Mouse (Mus musculus): ENCODE measurements around the gene Hras. TPM values are rescaled to one million over a fixed set of nuclear protein-coding genes. Genes with fewer than 3 reads are reported as not detected.

Gene Hras
- total and polyA plus RNA-seq, 3 experiments: 149 to 183 TPM; not detected in 1

DNA sequence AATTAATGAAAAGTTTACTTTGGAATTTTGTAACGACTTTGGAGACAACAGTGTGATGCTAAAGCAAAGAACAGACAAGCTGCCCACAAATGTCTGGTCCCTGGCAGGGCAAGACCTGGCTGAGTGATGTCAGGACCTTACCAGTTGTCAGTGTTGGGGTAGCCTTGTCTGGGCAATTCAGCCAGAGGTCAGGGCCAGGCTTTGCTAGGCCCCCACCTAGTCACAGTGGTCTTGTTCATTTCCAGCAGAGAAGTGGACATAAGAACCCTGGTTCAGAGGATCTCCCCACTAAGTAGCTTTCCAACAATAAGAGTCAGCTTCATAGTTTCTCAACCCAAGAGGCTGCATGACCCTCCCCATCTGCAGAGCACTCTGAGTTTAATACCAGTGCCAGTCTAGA, 26.6 kb upstream of the Hras start:
- no peaks in the 10 kb centered on the region for H3K9me3 ChIP-seq (replicated peaks; ENCODE audit: insufficient read depth, low read length)
- H3K9ac ChIP-seq (ENCODE audit: control insufficient read depth, low read depth, low read length, poor library complexity, severe bottlenecking): no peak overlapping the region
- no peak overlapping the region; a peak in 1 of 4 replicates for H3K4me3 ChIP-seq (ENCODE audit: control insufficient read depth in 1 of 2, insufficient read depth in 1 of 2, low read depth in 2 of 2, low read length in 2 of 2)
- no peak for DNase-seq (ENCODE audit: low read depth, low spot score)
- no peaks in the 10 kb centered on the region; the same call in 1 of the 2 replicates for H3K79me2 ChIP-seq (ENCODE audit: control insufficient read depth, insufficient read depth, low read length, poor library complexity)
- H3K27me3 ChIP-seq (ENCODE audit: control insufficient read depth in 1 of 2, insufficient read depth in 2 of 2, low read length in 2 of 2): no peaks in the 10 kb centered on the region
- peaks cover 0 to 13% of the 10 kb centered on the region in 2 experiments; a peak in 3 of 4 replicates for H3K4me1 ChIP-seq (ENCODE audit: control insufficient read depth in 1 of 2, insufficient read depth in 2 of 2, low read length in 2 of 2)
- TF ChIP-seq SIN3A (IDR thresholded peaks at IDR 0.05; ENCODE audit: low read length) (no peak), JUND (IDR thresholded peaks at IDR 0.05; ENCODE audit: low read depth, low read length) (no peak), MYC (IDR thresholded peaks at IDR 0.05; ENCODE audit: low read depth, low read length) (no peak), RAD21 (IDR thresholded peaks at IDR 0.05; ENCODE audit: low read depth, low read length) (no peak), EP300 (IDR thresholded peaks at IDR 0.05; ENCODE audit: low read depth in 1 of 2, low read length in 2 of 2) (no peak), E2F4 (IDR thresholded peaks at IDR 0.05; ENCODE audit: borderline replicate concordance, low read depth, low read length) (no peak), NELFE (IDR thresholded peaks at IDR 0.05; ENCODE audit: low read depth, low read length) (no peak), USF1 (IDR thresholded peaks at IDR 0.05; ENCODE audit: low read depth, low read length) (no peak), NRF1 (IDR thresholded peaks at IDR 0.05; ENCODE audit: insufficient read depth, low read depth, low read length, poor library complexity, severe bottlenecking) (no peak), BHLHE40 (IDR thresholded peaks at IDR 0.05; ENCODE audit: borderline replicate concordance, low read depth, low read length) (no peak), TBP (IDR thresholded peaks at IDR 0.05; ENCODE audit: low read depth, low read length) (no peak), RCOR1 (IDR thresholded peaks at IDR 0.05; ENCODE audit: low read depth, low read length) (no peak), MEF2A (IDR thresholded peaks at IDR 0.05; ENCODE audit: extremely low read depth, insufficient replicate concordance, low read depth, low read length, poor library complexity, severe bottlenecking) (no peak), CHD2 (IDR thresholded peaks at IDR 0.05; ENCODE audit: low read length) (no peak), MAFK (IDR thresholded peaks at IDR 0.05; ENCODE audit: borderline replicate concordance, low read depth, low read length) (no peak), MYB (IDR thresholded peaks at IDR 0.05; ENCODE audit: low read depth, low read length) (no peak), ZC3H11A (IDR thresholded peaks at IDR 0.05; ENCODE audit: low read depth, low read length) (no peak)
- peaks cover 0 to 6% of the 10 kb centered on the region in 2 experiments; a peak in 2 of 4 replicates for H3K36me3 ChIP-seq (ENCODE audit: control insufficient read depth in 1 of 2, insufficient read depth in 2 of 2, low read length in 2 of 2)
- no peak overlapping the region for H3K27ac ChIP-seq (ENCODE audit: control insufficient read depth, low read depth, low read length)

DNA sequence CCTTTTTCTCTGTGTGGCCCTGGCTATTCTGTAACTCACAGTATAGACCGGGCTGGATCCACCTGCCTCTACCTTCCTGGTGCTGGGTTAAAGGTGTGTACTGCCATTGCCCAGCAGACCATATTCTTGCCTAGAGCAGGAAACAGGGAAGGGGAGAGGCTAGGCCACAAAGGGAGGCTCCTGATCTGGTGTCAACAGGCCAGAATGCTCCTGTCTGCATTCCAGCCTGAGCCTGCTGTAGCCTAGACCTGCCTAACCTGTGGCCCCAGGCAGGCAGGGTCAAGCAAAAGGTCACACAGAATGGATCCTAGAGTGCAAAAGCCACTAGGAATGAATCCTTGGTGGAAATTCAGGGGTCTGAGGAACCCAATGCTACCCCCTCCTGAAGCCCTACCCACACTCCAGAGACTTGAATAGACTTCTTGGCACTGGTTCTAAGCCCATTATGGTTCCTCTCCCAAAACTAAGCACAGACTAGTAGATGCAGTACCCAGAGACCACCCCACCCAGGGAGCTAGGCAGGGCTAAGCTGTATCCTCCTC, 25.8 kb upstream of the Hras start:
- peaks cover 0 to 6% of the 10 kb centered on the region in 2 experiments; a peak in 2 of 4 replicates for H3K36me3 ChIP-seq (ENCODE audit: control insufficient read depth in 1 of 2, insufficient read depth in 2 of 2, low read length in 2 of 2)
- H3K9ac ChIP-seq (ENCODE audit: control insufficient read depth, low read depth, low read length, poor library complexity, severe bottlenecking): no peak overlapping the region
- H3K4me1 ChIP-seq (ENCODE audit: control insufficient read depth in 1 of 2, insufficient read depth in 2 of 2, low read length in 2 of 2): peaks cover 0 to 19% of the 10 kb centered on the region in 2 experiments; a peak in 3 of 4 replicates
- H3K4me3 ChIP-seq (ENCODE audit: control insufficient read depth in 1 of 2, insufficient read depth in 1 of 2, low read depth in 2 of 2, low read length in 2 of 2): no peak overlapping the region
- no peak for DNase-seq (ENCODE audit: low read depth, low spot score)
- no peaks in the 10 kb centered on the region for H3K27me3 ChIP-seq (ENCODE audit: control insufficient read depth in 1 of 2, insufficient read depth in 2 of 2, low read length in 2 of 2)
- TF ChIP-seq JUND (IDR thresholded peaks at IDR 0.05; ENCODE audit: low read depth, low read length): no peak
- no peak for TF ChIP-seq ZNF384 (IDR thresholded peaks at IDR 0.05; ENCODE audit: low read depth, low read length)
- no peak for TF ChIP-seq BHLHE40 (IDR thresholded peaks at IDR 0.05; ENCODE audit: borderline replicate concordance, low read depth, low read length)
- no peak for TF ChIP-seq ELF1 (IDR thresholded peaks at IDR 0.05; ENCODE audit: low read depth, low read length)
- no peak for TF ChIP-seq SMC3 (IDR thresholded peaks at IDR 0.05; ENCODE audit: low read depth, low read length)
- no peak for TF ChIP-seq SIN3A (IDR thresholded peaks at IDR 0.05; ENCODE audit: low read length)
- no peak for TF ChIP-seq MAX (IDR thresholded peaks at IDR 0.05; ENCODE audit: low read length)
- no peak for TF ChIP-seq ZC3H11A (IDR thresholded peaks at IDR 0.05; ENCODE audit: low read depth, low read length)
- TF ChIP-seq CHD1 (IDR thresholded peaks at IDR 0.05; ENCODE audit: low read depth, low read length): no peak
- TF ChIP-seq TBP (IDR thresholded peaks at IDR 0.05; ENCODE audit: low read depth, low read length): no peak
- TF ChIP-seq MYB (IDR thresholded peaks at IDR 0.05; ENCODE audit: low read depth, low read length): no peak
- no peak for TF ChIP-seq CTCF (IDR thresholded peaks at IDR 0.05 in 2 of 3, conservative IDR thresholded peaks at IDR 0.05 in 1 of 3; ENCODE audit: control insufficient read depth in 1 of 3, insufficient read depth in 1 of 3, low read depth in 2 of 3, low read length in 3 of 3, poor library complexity in 1 of 3, severe bottlenecking in 1 of 3)
- no peak for TF ChIP-seq POLR2AphosphoS2 (IDR thresholded peaks at IDR 0.05; ENCODE audit: low read length)
- no peak for TF ChIP-seq ZMIZ1 (IDR thresholded peaks at IDR 0.05; ENCODE audit: low read depth, low read length)
- no peak for TF ChIP-seq ETS1 (IDR thresholded peaks at IDR 0.05; ENCODE audit: low read depth, low read length)
- no peak for TF ChIP-seq NRF1 (IDR thresholded peaks at IDR 0.05; ENCODE audit: insufficient read depth, low read depth, low read length, poor library complexity, severe bottlenecking)
- no peak overlapping the region for H3K27ac ChIP-seq (ENCODE audit: control insufficient read depth, low read depth, low read length)
- no peaks in the 10 kb centered on the region for H3K9me3 ChIP-seq (replicated peaks; ENCODE audit: insufficient read depth, low read length)
- no peaks in the 10 kb centered on the region; the same call in 1 of the 2 replicates for H3K79me2 ChIP-seq (ENCODE audit: control insufficient read depth, insufficient read depth, low read length, poor library complexity)

Data from MEL (cell line).